Mouse (Mus musculus): ENCODE measurements around the gene Tmem123.

The Tmem123 gene

GRCm38 (mm10) chr9:7769081-7769480 lies 5.2 kb downstream of the Tmem123 start:
- TF ChIP-seq CTCF (conservative IDR thresholded peaks at IDR 0.05; ENCODE audit: low read length) (no peak), NANOG (IDR thresholded peaks at IDR 0.05; ENCODE audit: borderline replicate concordance, low read length) (no peak), POU5F1 (IDR thresholded peaks at IDR 0.05; ENCODE audit: borderline replicate concordance, low read length) (no peak)
- Histone ChIP-seq H3K4me1 (replicated peaks; ENCODE audit: low read depth, low read length) (peaks cover 57% of the 10 kb centered on the region), H3K36me3 (ENCODE audit: insufficient read depth, low read length) (peaks cover 69% of the 10 kb centered on the region), H3K4me3 (replicated peaks; ENCODE audit: low read length) (no peak overlapping the region), H3K9me3 (ENCODE audit: low read length) (no peaks in the 10 kb centered on the region), H3K27me3 (ENCODE audit: insufficient read depth, low read length) (no peaks in the 10 kb centered on the region)

- H3K9me3 ChIP-seq (ENCODE audit: low read length) = no peaks in the 10 kb centered on the region
- H3K36me3 ChIP-seq (ENCODE audit: insufficient read depth, low read length) = peaks cover 73% of the 10 kb centered on the region
- peaks cover 56% of the 10 kb centered on the region for H3K4me1 ChIP-seq (replicated peaks; ENCODE audit: low read depth, low read length)
- no peaks in the 10 kb centered on the region for H3K27me3 ChIP-seq (ENCODE audit: insufficient read depth, low read length)
- TF ChIP-seq POU5F1 (IDR thresholded peaks at IDR 0.05; ENCODE audit: borderline replicate concordance, low read length) (no peak), CTCF (conservative IDR thresholded peaks at IDR 0.05; ENCODE audit: low read length) (no peak), NANOG (IDR thresholded peaks at IDR 0.05; ENCODE audit: borderline replicate concordance, low read length) (no peak)
- H3K4me3 ChIP-seq (replicated peaks; ENCODE audit: low read length) = no peak overlapping the region
Observed at GRCm38 (mm10) chr9:7769491-7769890, 5.7 kb downstream of the Tmem123 start.

GRCm38 (mm10) chr9:7772361-7772760 lies 8.5 kb downstream of the Tmem123 start:
- peaks cover 46% of the 10 kb centered on the region for H3K4me1 ChIP-seq (replicated peaks; ENCODE audit: low read depth, low read length)
- H3K4me3 ChIP-seq (replicated peaks; ENCODE audit: low read length) = no peak overlapping the region
- no peak for TF ChIP-seq CTCF (conservative IDR thresholded peaks at IDR 0.05; ENCODE audit: low read length)
- TF ChIP-seq NANOG (IDR thresholded peaks at IDR 0.05; ENCODE audit: borderline replicate concordance, low read length) = no peak
- TF ChIP-seq POU5F1 (IDR thresholded peaks at IDR 0.05; ENCODE audit: borderline replicate concordance, low read length) = no peak
- no peaks in the 10 kb centered on the region for H3K9me3 ChIP-seq (ENCODE audit: low read length)
- H3K36me3 ChIP-seq (ENCODE audit: insufficient read depth, low read length) = peaks cover 81% of the 10 kb centered on the region
- H3K27me3 ChIP-seq (ENCODE audit: insufficient read depth, low read length) = no peaks in the 10 kb centered on the region

- H3K36me3 ChIP-seq (ENCODE audit: insufficient read depth, low read length) = peaks cover 75% of the 10 kb centered on the region
- peaks cover 40% of the 10 kb centered on the region for H3K4me1 ChIP-seq (replicated peaks; ENCODE audit: low read depth, low read length)
- H3K27me3 ChIP-seq (ENCODE audit: insufficient read depth, low read length) = no peaks in the 10 kb centered on the region
- no peak for TF ChIP-seq POU5F1 (IDR thresholded peaks at IDR 0.05; ENCODE audit: borderline replicate concordance, low read length)
- TF ChIP-seq NANOG (IDR thresholded peaks at IDR 0.05; ENCODE audit: borderline replicate concordance, low read length) = no peak
- TF ChIP-seq CTCF (conservative IDR thresholded peaks at IDR 0.05; ENCODE audit: low read length) = no peak
- no peak overlapping the region for H3K4me3 ChIP-seq (replicated peaks; ENCODE audit: low read length)
- H3K9me3 ChIP-seq (ENCODE audit: low read length) = no peaks in the 10 kb centered on the region
Observed at GRCm38 (mm10) chr9:7772773-7773454, 9.1 kb downstream of the Tmem123 start.

DNA sequence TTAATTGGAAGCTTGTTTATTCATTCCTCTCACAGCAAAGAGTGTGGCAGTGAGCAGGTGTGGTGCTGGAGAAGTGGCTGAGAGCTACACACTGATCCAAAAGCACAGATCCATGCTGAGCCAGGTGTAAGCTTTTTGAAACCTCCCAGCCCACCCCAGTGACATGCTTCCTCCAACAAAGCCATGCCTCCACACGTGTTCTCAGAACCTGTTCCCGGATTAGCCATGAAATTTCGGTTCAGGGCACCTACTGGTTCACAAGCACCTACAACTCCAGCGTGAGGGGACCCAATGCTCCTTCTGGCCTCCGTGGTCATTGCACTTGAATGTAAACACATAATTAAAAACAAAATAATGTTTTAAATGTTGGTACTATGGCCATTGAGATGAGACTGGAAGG lies 9.8 kb downstream of the Tmem123 start:
- Histone ChIP-seq H3K9me3 (ENCODE audit: low read length) (no peaks in the 10 kb centered on the region), H3K27me3 (ENCODE audit: insufficient read depth, low read length) (no peaks in the 10 kb centered on the region), H3K36me3 (ENCODE audit: insufficient read depth, low read length) (peaks cover 67% of the 10 kb centered on the region), H3K4me3 (replicated peaks; ENCODE audit: low read length) (no peak overlapping the region), H3K4me1 (replicated peaks; ENCODE audit: low read depth, low read length) (peaks cover 37% of the 10 kb centered on the region)
- no peak for TF ChIP-seq CTCF (conservative IDR thresholded peaks at IDR 0.05; ENCODE audit: low read length)

GRCm38 (mm10) chr9:7774538-7774937 lies 10.7 kb downstream of the Tmem123 start:
- Histone ChIP-seq H3K36me3 (ENCODE audit: insufficient read depth, low read length) (peaks cover 67% of the 10 kb centered on the region), H3K27me3 (ENCODE audit: insufficient read depth, low read length) (no peaks in the 10 kb centered on the region)

DNA sequence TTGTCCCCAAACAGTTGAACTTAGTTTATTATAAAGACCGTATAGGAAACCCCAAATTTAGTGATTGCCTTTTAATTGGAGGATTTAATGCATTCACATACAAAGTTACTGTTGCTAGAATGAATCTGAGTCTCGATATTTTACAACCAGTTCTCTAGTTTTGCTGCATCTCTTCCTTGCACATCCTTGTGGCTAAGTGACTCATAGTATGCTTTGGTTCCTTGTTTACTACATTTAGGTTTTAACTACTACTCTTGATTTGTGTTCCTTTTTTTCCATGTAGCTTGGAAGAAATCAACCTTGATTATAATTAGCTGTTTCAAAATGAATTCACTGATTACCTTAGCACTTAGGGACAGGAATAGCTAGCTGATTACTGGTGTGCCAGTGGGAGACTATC lies 11.2 kb downstream of the Tmem123 start:
- peaks cover 43% of the 10 kb centered on the region for H3K4me1 ChIP-seq (replicated peaks; ENCODE audit: low read depth, low read length)
- no peak for TF ChIP-seq POU5F1 (IDR thresholded peaks at IDR 0.05; ENCODE audit: borderline replicate concordance, low read length)
- no peak for TF ChIP-seq NANOG (IDR thresholded peaks at IDR 0.05; ENCODE audit: borderline replicate concordance, low read length)
- no peak for TF ChIP-seq CTCF (conservative IDR thresholded peaks at IDR 0.05; ENCODE audit: low read length)
- peaks cover 62% of the 10 kb centered on the region for H3K36me3 ChIP-seq (ENCODE audit: insufficient read depth, low read length)
- no peaks in the 10 kb centered on the region for H3K27me3 ChIP-seq (ENCODE audit: insufficient read depth, low read length)
- no peaks in the 10 kb centered on the region for H3K9me3 ChIP-seq (ENCODE audit: low read length)
- H3K4me3 ChIP-seq (replicated peaks; ENCODE audit: low read length) = no peak overlapping the region

More at GRCm38 (mm10) chr9:7774538-7774937, 10.7 kb downstream of the Tmem123 start:
- Histone ChIP-seq H3K4me3 (replicated peaks; ENCODE audit: low read length) (no peak overlapping the region), H3K9me3 (ENCODE audit: low read length) (no peaks in the 10 kb centered on the region), H3K4me1 (replicated peaks; ENCODE audit: low read depth, low read length) (peaks cover 40% of the 10 kb centered on the region)
- TF ChIP-seq CTCF (conservative IDR thresholded peaks at IDR 0.05; ENCODE audit: low read length) (no peak), POU5F1 (IDR thresholded peaks at IDR 0.05; ENCODE audit: borderline replicate concordance, low read length) (no peak), NANOG (IDR thresholded peaks at IDR 0.05; ENCODE audit: borderline replicate concordance, low read length) (no peak)

DNA sequence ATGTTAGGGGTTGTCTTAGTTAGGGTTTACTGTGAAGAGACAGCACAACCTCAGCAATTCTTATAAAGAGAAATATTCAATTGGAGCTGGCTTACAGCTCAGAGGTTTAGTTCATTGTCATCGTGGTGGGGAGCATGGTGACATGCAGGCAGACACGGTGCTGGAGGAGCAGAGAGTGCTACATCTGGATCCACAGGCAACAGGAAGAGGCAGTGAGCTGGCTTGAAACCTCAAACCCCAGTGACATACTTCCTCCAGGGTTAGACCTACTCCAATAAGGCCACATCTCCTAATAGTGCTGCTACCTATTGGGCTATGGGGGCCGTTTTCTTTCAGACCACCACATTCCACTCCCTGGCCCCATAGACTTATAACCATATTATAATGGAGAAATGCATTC lies 12.1 kb downstream of the Tmem123 start:
- Histone ChIP-seq H3K9me3 (ENCODE audit: low read length) (no peaks in the 10 kb centered on the region), H3K27me3 (ENCODE audit: insufficient read depth, low read length) (no peaks in the 10 kb centered on the region), H3K36me3 (ENCODE audit: insufficient read depth, low read length) (peaks cover 55% of the 10 kb centered on the region), H3K4me3 (replicated peaks; ENCODE audit: low read length) (no peak overlapping the region), H3K4me1 (replicated peaks; ENCODE audit: low read depth, low read length) (peaks cover 43% of the 10 kb centered on the region)
- TF ChIP-seq NANOG (IDR thresholded peaks at IDR 0.05; ENCODE audit: borderline replicate concordance, low read length) (no peak), CTCF (conservative IDR thresholded peaks at IDR 0.05; ENCODE audit: low read length) (no peak), POU5F1 (IDR thresholded peaks at IDR 0.05; ENCODE audit: borderline replicate concordance, low read length) (no peak)

- Histone ChIP-seq H3K27me3 (ENCODE audit: insufficient read depth, low read length) (no peaks in the 10 kb centered on the region), H3K9me3 (ENCODE audit: low read length) (no peaks in the 10 kb centered on the region), H3K4me3 (replicated peaks; ENCODE audit: low read length) (no peak overlapping the region), H3K4me1 (replicated peaks; ENCODE audit: low read depth, low read length) (peaks cover 43% of the 10 kb centered on the region), H3K36me3 (ENCODE audit: insufficient read depth, low read length) (peaks cover 56% of the 10 kb centered on the region)
- no peak for TF ChIP-seq NANOG (IDR thresholded peaks at IDR 0.05; ENCODE audit: borderline replicate concordance, low read length)
- TF ChIP-seq POU5F1 (IDR thresholded peaks at IDR 0.05; ENCODE audit: borderline replicate concordance, low read length) = no peak
- TF ChIP-seq CTCF (conservative IDR thresholded peaks at IDR 0.05; ENCODE audit: low read length) = no peak
Observed at GRCm38 (mm10) chr9:7776940-7777339, 13.1 kb downstream of the Tmem123 start.
